Mouse (Mus musculus): ENCODE measurements around the gene Dbi. TPM values are rescaled to one million over a fixed set of nuclear protein-coding genes. Genes with fewer than 3 reads are reported as not detected.
A peak's percentile ranks its signal among the peaks of the same experiment; 100 is the strongest.
"Not testable (repeated sequence)": the region's sequence is repeated elsewhere in the genome, so short reads cannot be mapped to it uniquely, and the experiment has no call there.

The Dbi gene
- polyA plus RNA-seq, 1 experiment, result 1,176 TPM

GRCm38 (mm10) chr1:120093482-120094134 is 27.3 kb downstream of the Dbi start:
- peak; percentile 94 for TF ChIP-seq CTCF (IDR thresholded peaks at IDR 0.05; ENCODE audit: borderline replicate concordance, insufficient read depth, low read depth, low read length)
- DNase-seq, result peak; percentile 77 to 88
- WGBS, result 49% methylated on average over 11 of the region's 14 CpGs
- H3K4me3 ChIP-seq (replicated peaks; ENCODE audit: insufficient read depth, low read depth, low read length); H3K4me1 ChIP-seq (ENCODE audit: control insufficient read depth, insufficient read depth, low read length); H3K27me3 ChIP-seq (ENCODE audit: control insufficient read depth, insufficient read depth, low read length); H3K27ac ChIP-seq (ENCODE audit: insufficient read depth, low read length): not testable (repeated sequence)

GRCm38 (mm10) chr1:120090880-120091570 is 29.9 kb downstream of the Dbi start:
- 54% methylated on average over 8 of the region's 8 CpGs for WGBS
- Histone ChIP-seq H3K4me1 (ENCODE audit: control insufficient read depth, insufficient read depth, low read length) (no peaks in the 10 kb centered on the region; the same call in 1 of the 2 replicates), H3K27me3 (ENCODE audit: control insufficient read depth, insufficient read depth, low read length) (no peaks in the 10 kb centered on the region), H3K27ac (ENCODE audit: insufficient read depth, low read length) (no peak overlapping the region), H3K4me3 (replicated peaks; ENCODE audit: insufficient read depth, low read depth, low read length) (no peak overlapping the region)
- DNase-seq, result no peak
- TF ChIP-seq POLR2A (IDR thresholded peaks at IDR 0.05; ENCODE audit: borderline replicate concordance, insufficient read depth, low read length) (no peak), CTCF (IDR thresholded peaks at IDR 0.05; ENCODE audit: borderline replicate concordance, insufficient read depth, low read depth, low read length) (no peak)

GRCm38 (mm10) chr1:120089180-120089579 is 31.7 kb downstream of the Dbi start:
- Histone ChIP-seq H3K4me3 (replicated peaks; ENCODE audit: insufficient read depth, low read depth, low read length) (no peak overlapping the region), H3K4me1 (ENCODE audit: control insufficient read depth, insufficient read depth, low read length) (no peaks in the 10 kb centered on the region; the same call in 1 of the 2 replicates), H3K27ac (ENCODE audit: insufficient read depth, low read length) (no peak overlapping the region), H3K27me3 (ENCODE audit: control insufficient read depth, insufficient read depth, low read length) (no peaks in the 10 kb centered on the region)
- WGBS, result 45% methylated on average over 5 of the region's 5 CpGs
- TF ChIP-seq POLR2A (IDR thresholded peaks at IDR 0.05; ENCODE audit: borderline replicate concordance, insufficient read depth, low read length) (no peak), CTCF (IDR thresholded peaks at IDR 0.05; ENCODE audit: borderline replicate concordance, insufficient read depth, low read depth, low read length) (no peak)
- DNase-seq, result no peak

GRCm38 (mm10) chr1:120086644-120087043 is 34.2 kb downstream of the Dbi start:
- Histone ChIP-seq H3K4me1 (ENCODE audit: control insufficient read depth, insufficient read depth, low read length) (no peaks in the 10 kb centered on the region; the same call in 1 of the 2 replicates), H3K27ac (ENCODE audit: insufficient read depth, low read length) (no peak overlapping the region), H3K27me3 (ENCODE audit: control insufficient read depth, insufficient read depth, low read length) (no peaks in the 10 kb centered on the region), H3K4me3 (replicated peaks; ENCODE audit: insufficient read depth, low read depth, low read length) (no peak overlapping the region)
- no peak for DNase-seq
- WGBS, result 64% methylated on average over 13 of the region's 13 CpGs
- TF ChIP-seq CTCF (IDR thresholded peaks at IDR 0.05; ENCODE audit: borderline replicate concordance, insufficient read depth, low read depth, low read length) (no peak), POLR2A (IDR thresholded peaks at IDR 0.05; ENCODE audit: borderline replicate concordance, insufficient read depth, low read length) (no peak)

- TF ChIP-seq POLR2A (IDR thresholded peaks at IDR 0.05; ENCODE audit: borderline replicate concordance, insufficient read depth, low read length) (no peak), CTCF (IDR thresholded peaks at IDR 0.05; ENCODE audit: borderline replicate concordance, insufficient read depth, low read depth, low read length) (no peak)
- 77% methylated on average over 3 of the region's 3 CpGs for WGBS
- DNase-seq, result no peak
- no peak overlapping the region for H3K4me3 ChIP-seq (replicated peaks; ENCODE audit: insufficient read depth, low read depth, low read length)
- H3K27me3 ChIP-seq (ENCODE audit: control insufficient read depth, insufficient read depth, low read length), result no peaks in the 10 kb centered on the region
- H3K4me1 ChIP-seq (ENCODE audit: control insufficient read depth, insufficient read depth, low read length), result no peaks in the 10 kb centered on the region; the same call in 1 of the 2 replicates
- no peak overlapping the region for H3K27ac ChIP-seq (ENCODE audit: insufficient read depth, low read length)
Measured at GRCm38 (mm10) chr1:120085696-120086095, 35.2 kb downstream of the Dbi start.

GRCm38 (mm10) chr1:120083921-120084517 is 36.9 kb downstream of the Dbi start:
- Histone ChIP-seq H3K4me1 (ENCODE audit: control insufficient read depth, insufficient read depth, low read length) (no peaks in the 10 kb centered on the region), H3K27me3 (ENCODE audit: control insufficient read depth, insufficient read depth, low read length) (no peaks in the 10 kb centered on the region), H3K27ac (ENCODE audit: insufficient read depth, low read length) (no peak overlapping the region), H3K4me3 (replicated peaks; ENCODE audit: insufficient read depth, low read depth, low read length) (no peak overlapping the region)
- no peak for DNase-seq
- 82% methylated on average over 5 of the region's 5 CpGs for WGBS
- TF ChIP-seq POLR2A (IDR thresholded peaks at IDR 0.05; ENCODE audit: borderline replicate concordance, insufficient read depth, low read length) (no peak), CTCF (IDR thresholded peaks at IDR 0.05; ENCODE audit: borderline replicate concordance, insufficient read depth, low read depth, low read length) (no peak)

GRCm38 (mm10) chr1:120082957-120083585 is 37.8 kb downstream of the Dbi start:
- Histone ChIP-seq H3K4me3 (replicated peaks; ENCODE audit: insufficient read depth, low read depth, low read length) (no peak overlapping the region), H3K27ac (ENCODE audit: insufficient read depth, low read length) (no peak overlapping the region), H3K27me3 (ENCODE audit: control insufficient read depth, insufficient read depth, low read length) (no peaks in the 10 kb centered on the region), H3K4me1 (ENCODE audit: control insufficient read depth, insufficient read depth, low read length) (no peaks in the 10 kb centered on the region)
- DNase-seq, result no peak
- WGBS, result 49% methylated on average over 7 of the region's 7 CpGs
- TF ChIP-seq POLR2A (IDR thresholded peaks at IDR 0.05; ENCODE audit: borderline replicate concordance, insufficient read depth, low read length), result no peak
- no peak for TF ChIP-seq CTCF (IDR thresholded peaks at IDR 0.05; ENCODE audit: borderline replicate concordance, insufficient read depth, low read depth, low read length)
